Mouse (Mus musculus): Measurements from ENCODE around the gene Gm266.
A peak's percentile ranks its signal among the peaks of the same experiment; 100 is the strongest.

Gene Gm266

GRCm38 (mm10) chr12:111455311-111455846 lies 30.2 kb downstream of the Gm266 start:
- no peak for DNase-seq (ENCODE audit: low read depth, low spot score)

- no peak for DNase-seq (ENCODE audit: low read depth, low spot score)
These were observed 30.9 kb downstream of the Gm266 start for GRCm38 (mm10) chr12:111454543-111455280.

GRCm38 (mm10) chr12:111454021-111454420 lies 31.6 kb downstream of the Gm266 start:
- DNase-seq (ENCODE audit: low read depth, low spot score): no peak

GRCm38 (mm10) chr12:111451561-111451960 lies 34.1 kb downstream of the Gm266 start:
- DNase-seq (ENCODE audit: low read depth, low spot score): no peak

- peak; percentile 40 for DNase-seq (ENCODE audit: low read depth, low spot score)
These were observed 35.3 kb downstream of the Gm266 start for GRCm38 (mm10) chr12:111450359-111450758.

GRCm38 (mm10) chr12:111448931-111449705 lies 36.5 kb downstream of the Gm266 start:
- no peak for DNase-seq (ENCODE audit: low read depth, low spot score)

- DNase-seq (ENCODE audit: low read depth, low spot score): no peak
These were observed 37.5 kb downstream of the Gm266 start for GRCm38 (mm10) chr12:111447898-111448760.

- DNase-seq (ENCODE audit: low read depth, low spot score): no peak
These were observed 38.3 kb downstream of the Gm266 start for GRCm38 (mm10) chr12:111447350-111447749.

GRCm38 (mm10) chr12:111446745-111447144 lies 38.9 kb downstream of the Gm266 start:
- DNase-seq (ENCODE audit: low read depth, low spot score): no peak

- DNase-seq (ENCODE audit: low read depth, low spot score): no peak
These were observed 39.6 kb downstream of the Gm266 start for GRCm38 (mm10) chr12:111445890-111446613.

GRCm38 (mm10) chr12:111445161-111445889 lies 40.3 kb downstream of the Gm266 start:
- DNase-seq (ENCODE audit: low read depth, low spot score): no peak

- DNase-seq (ENCODE audit: low read depth, low spot score): no peak
These were observed 41.4 kb downstream of the Gm266 start for GRCm38 (mm10) chr12:111443921-111444831.

- DNase-seq (ENCODE audit: low read depth, low spot score): no peak
These were observed 42.4 kb downstream of the Gm266 start for GRCm38 (mm10) chr12:111443011-111443870.

- peak; percentile 66 for DNase-seq (ENCODE audit: low read depth, low spot score)
These were observed 43.2 kb downstream of the Gm266 start, which contains the start of gene Tnfaip2 for GRCm38 (mm10) chr12:111442309-111443010. Tnfaip2 (plus strand) TSS chr12:111442469.

GRCm38 (mm10) chr12:111441523-111441922 lies 44.1 kb downstream of the Gm266 start:
- no peak for DNase-seq (ENCODE audit: low read depth, low spot score)

GRCm38 (mm10) chr12:111440701-111441373 lies 44.8 kb downstream of the Gm266 start:
- DNase-seq (ENCODE audit: low read depth, low spot score): no peak

- no peak for DNase-seq (ENCODE audit: low read depth, low spot score)
These were observed 46.8 kb downstream of the Gm266 start for GRCm38 (mm10) chr12:111438850-111439249.

All from ES-CJ7 (cell line).